Mouse (Mus musculus) embryonic facial prominence, embryonic 15.5 days (tissue): ENCODE measurements around the gene Mast1. TPM values are rescaled to one million over a fixed set of nuclear protein-coding genes. Genes with fewer than 3 reads are reported as not detected.
A peak's percentile ranks its signal among the peaks of the same experiment; 100 is the strongest.

Source experiments
- ATAC-seq: fragments of 200-750 bp; cut with Nextera tagmentation; 2 replicates; pipeline ENCODE4 v1.8.0; 2017; ENCODE audit warnings: low read depth, moderate TSS enrichment; ENCODE audit not compliant: insufficient number of reproducible peaks, low FRiP score, low TSS enrichment
- H3K27ac ChIP-seq: fragments of 300-500 bp; sonication (generic); replicated peaks from 2 replicates; pipeline ENCODE4 v1.5.1; 2015; ENCODE audit warnings: mild to moderate bottlenecking, inconsistent platforms
- H3K27me3 ChIP-seq: fragments of 300-500 bp; sonication (generic); 2 replicates; pipeline ENCODE4 v1.6.1; 2015; ENCODE audit warnings: inconsistent platforms
- H3K36me3 ChIP-seq: fragments of 300-500 bp; sonication (generic); 2 replicates; pipeline ENCODE4 v1.6.1; 2015; ENCODE audit warnings: mild to moderate bottlenecking, inconsistent platforms
- H3K4me1 ChIP-seq: fragments of 300-500 bp; sonication (generic); 2 replicates; pipeline ENCODE4 v1.6.1; 2015; ENCODE audit warnings: inconsistent platforms
- H3K4me2 ChIP-seq: fragments of 300-500 bp; sonication (generic); replicated peaks from 2 replicates; pipeline ENCODE4 v1.6.1; 2015; ENCODE audit warnings: mild to moderate bottlenecking, inconsistent platforms
- H3K4me3 ChIP-seq: fragments of 300-500 bp; sonication (generic); replicated peaks from 2 replicates; pipeline ENCODE4 v1.5.1; 2015; ENCODE audit warnings: mild to moderate bottlenecking, inconsistent platforms
- H3K9ac ChIP-seq: fragments of 300-500 bp; sonication (generic); 2 replicates; pipeline ENCODE4 v1.6.1; 2015; ENCODE audit warnings: inconsistent platforms
- H3K9me3 ChIP-seq: fragments of 300-500 bp; sonication (generic); replicated peaks from 2 replicates; pipeline ENCODE4 v1.6.1; 2016; ENCODE audit warnings: inconsistent platforms
- WGBS: fragments of 180-500 bp; shearing (Covaris S2); methylation state at CpG from one replicate; pipeline ENCODE4 v1.1.7; 2015; 5-methylcytosine and 5-hydroxymethylcytosine counted together
- microRNA-seq: library from miRNA; unstranded; fragments of <30 nt; microRNA quantifications from one replicate; pipeline ENCODE4, GENCODE M21; 2016; ENCODE audit warnings: borderline number of aligned reads
- polyA plus RNA-seq: library from polyadenylated mRNA; unstranded; fragments of >200 nt; fragmentation: Nextera tagmentation; extraction: Ambion mirVana; gene quantifications from 2 replicates; pipeline ENCODE4 v1.2.1, GENCODE M21; 2015

Gene Mast1
- polyA plus RNA-seq, 1 experiment from 2014 or later, result 1.9 TPM

GRCm38 (mm10) chr8:84878915-84879314, 58.2 kb downstream of the Mast1 start:
- no peaks in the 10 kb centered on the region for H3K9me3 ChIP-seq
- H3K36me3 ChIP-seq, result peaks cover 3% of the 10 kb centered on the region; the same call in 1 of the 2 replicates
- no peaks in the 10 kb centered on the region for H3K27me3 ChIP-seq
- H3K9ac ChIP-seq, result no peak overlapping the region
- H3K27ac ChIP-seq, result no peak overlapping the region
- H3K4me3 ChIP-seq, result no peak overlapping the region
- no peak for ATAC-seq
- 80% methylated on average over 1 of the region's 1 CpGs for WGBS
- H3K4me2 ChIP-seq, result no peak overlapping the region
- H3K4me1 ChIP-seq, result no peaks in the 10 kb centered on the region

- H3K36me3 ChIP-seq, result no peaks in the 10 kb centered on the region
- no peaks in the 10 kb centered on the region for H3K9me3 ChIP-seq
- 74% methylated on average over 3 of the region's 3 CpGs for WGBS
- no peak for ATAC-seq
- H3K4me1 ChIP-seq, result peaks cover 7% of the 10 kb centered on the region
- H3K27ac ChIP-seq, result no peak overlapping the region
- no peak overlapping the region for H3K4me3 ChIP-seq
- no peak overlapping the region for H3K4me2 ChIP-seq
- no peaks in the 10 kb centered on the region for H3K27me3 ChIP-seq
- H3K9ac ChIP-seq, result no peak overlapping the region
Observed at GRCm38 (mm10) chr8:84877297-84878035, 59.7 kb downstream of the Mast1 start.

- H3K27ac ChIP-seq, result no peak overlapping the region
- no peaks in the 10 kb centered on the region for H3K27me3 ChIP-seq
- ATAC-seq, result no peak
- H3K9ac ChIP-seq, result no peak overlapping the region
- H3K9me3 ChIP-seq, result no peaks in the 10 kb centered on the region
- H3K36me3 ChIP-seq, result peaks cover 8% of the 10 kb centered on the region; the same call in 1 of the 2 replicates
- no peak overlapping the region for H3K4me2 ChIP-seq
- no peak overlapping the region for H3K4me3 ChIP-seq
- 86% methylated on average over 3 of the region's 3 CpGs for WGBS
- peaks cover 17% of the 10 kb centered on the region for H3K4me1 ChIP-seq
Observed at GRCm38 (mm10) chr8:84874339-84874738, 62.8 kb downstream of the Mast1 start.

GRCm38 (mm10) chr8:84873016-84873415, 64.1 kb downstream of the Mast1 start:
- H3K27me3 ChIP-seq, result no peaks in the 10 kb centered on the region
- peak overlapping the region; percentile 55 for H3K4me3 ChIP-seq
- H3K4me2 ChIP-seq, result peak overlapping the region; percentile 99
- peaks cover 22% of the 10 kb centered on the region for H3K36me3 ChIP-seq
- H3K9me3 ChIP-seq, result no peaks in the 10 kb centered on the region
- no peak overlapping the region for H3K27ac ChIP-seq
- H3K9ac ChIP-seq, result peak overlapping the region; percentile 48
- no peak for ATAC-seq
- 66% methylated on average over 4 of the region's 4 CpGs for WGBS
- peaks cover 17% of the 10 kb centered on the region for H3K4me1 ChIP-seq

GRCm38 (mm10) chr8:84872309-84872965, 64.7 kb downstream of the Mast1 start:
- peak; percentile 36 for ATAC-seq
- WGBS, result 2% methylated on average over 54 of the region's 54 CpGs
- Histone ChIP-seq H3K36me3 (peaks cover 27% of the 10 kb centered on the region), H3K4me2 (peak overlapping the region; percentile 99), H3K27ac (no peak overlapping the region), H3K4me3 (peak overlapping the region; percentile 55), H3K9ac (peak overlapping the region; percentile 48), H3K4me1 (peaks cover 17% of the 10 kb centered on the region), H3K9me3 (no peaks in the 10 kb centered on the region), H3K27me3 (no peaks in the 10 kb centered on the region)

DNA sequence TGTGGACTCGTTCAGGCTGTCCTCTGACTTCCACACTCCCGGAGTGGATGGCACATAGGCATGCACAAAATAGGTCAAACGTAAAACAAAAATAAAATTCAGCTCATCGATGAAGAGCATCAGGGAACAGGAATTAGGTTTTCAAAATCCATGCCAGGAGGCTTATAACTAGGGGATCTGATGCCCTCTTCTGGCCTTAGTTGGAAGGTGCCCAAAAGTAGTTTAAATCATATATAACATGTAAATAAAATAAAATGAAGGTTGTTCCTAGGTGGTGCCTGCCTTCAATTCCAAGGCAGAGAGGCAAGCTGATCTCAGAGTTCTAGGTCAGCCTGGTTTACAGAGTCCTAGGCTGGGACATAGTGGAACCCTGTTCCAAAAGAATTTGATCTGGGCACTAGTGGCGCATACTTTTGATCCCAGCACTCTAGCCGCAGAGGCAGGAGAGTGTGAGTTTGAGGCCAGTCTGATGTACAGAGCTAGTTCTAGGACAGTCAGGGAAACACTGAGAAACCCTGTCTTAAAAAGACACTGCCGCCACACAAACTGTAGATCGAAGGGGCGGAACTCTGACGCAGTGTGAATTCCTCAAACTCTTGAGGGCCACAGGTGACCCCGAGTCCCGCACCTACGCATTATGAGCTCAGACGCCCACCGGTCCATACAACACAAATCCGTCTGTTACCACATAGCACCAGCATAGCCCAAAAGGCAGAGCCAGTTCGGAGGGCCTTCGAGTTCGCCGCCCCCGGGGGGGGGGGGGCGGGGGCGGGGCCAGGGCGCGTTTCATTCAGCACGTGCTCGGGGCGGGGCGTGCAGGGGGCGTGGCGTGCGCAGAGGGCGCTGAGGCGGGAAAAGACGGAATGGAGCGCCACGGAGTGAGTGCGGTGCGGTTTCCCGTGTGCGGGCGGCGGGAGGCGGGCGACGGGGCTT, 65.5 kb downstream of the Mast1 start, which contains the start of gene Syce2:
TSS of gene Syce2 (plus strand) at position 736 of the 933 bp plus-strand sequence.
- Histone ChIP-seq H3K4me2 (peak within 1 kb of the TSS; percentile 99), H3K9ac (peak within 1 kb of the TSS; percentile 48), H3K27ac (no peak within 1 kb of the TSS), H3K4me3 (peak within 1 kb of the TSS; percentile 55), H3K4me1 (peaks cover 17% of the 10 kb centered on the region), H3K27me3 (no peaks in the 10 kb centered on the region), H3K36me3 (peaks cover 35% of the 10 kb centered on the region), H3K9me3 (no peaks in the 10 kb centered on the region)
- peak; percentile 76 for ATAC-seq
- WGBS, result 11% methylated on average over 46 of the region's 46 CpGs

Small RNA genes lying within 50 kb of the gene (microRNA-seq; reads per million reads assigned to microRNA genes)
- not detected for gene Gm24197
- 0.69 reads per million for gene Mir7069

Other genes starting within 250 kb of the Mast1 start
- gene Nacc1, start 249.5 kb downstream of the Mast1 start, polyA plus RNA-seq, result 16.7 and 16.9 TPM in 2 replicates
- gene Lyl1, start 235.9 kb downstream of the Mast1 start, polyA plus RNA-seq, result 5.8 and 6.0 TPM in 2 replicates
- gene G430095P16Rik, start 214.4 kb downstream of the Mast1 start, polyA plus RNA-seq, result 4.2 and 4.9 TPM in 2 replicates
- gene Nfix, start 137.0 kb downstream of the Mast1 start, polyA plus RNA-seq, result 61.4 and 62.0 TPM in 2 replicates
- gene Dand5, start 114.5 kb downstream of the Mast1 start, polyA plus RNA-seq, result 8.4 and 8.9 TPM in 2 replicates
- 46.5 TPM in 2 replicates for gene Gadd45gip1, start 105.8 kb downstream of the Mast1 start, polyA plus RNA-seq
- gene Rad23a, start 96.7 kb downstream of the Mast1 start, polyA plus RNA-seq, result 104 and 110 TPM in 2 replicates
- gene Calr, start 90.4 kb downstream of the Mast1 start, polyA plus RNA-seq, result 975 and 998 TPM in 2 replicates
- 94.5 and 99.8 TPM in 2 replicates for gene Farsa, start 80.4 kb downstream of the Mast1 start, polyA plus RNA-seq
- 68.0 and 72.9 TPM in 2 replicates for gene Syce2, start 65.2 kb downstream of the Mast1 start, polyA plus RNA-seq
- gene Gcdh, start 43.4 kb downstream of the Mast1 start, polyA plus RNA-seq, result 29.4 and 32.2 TPM in 2 replicates
- gene Klf1, start 35.4 kb downstream of the Mast1 start, polyA plus RNA-seq, result 1.3 and 1.6 TPM in 2 replicates
- 20.0 and 22.4 TPM in 2 replicates for gene Dnase2a, start 28.8 kb downstream of the Mast1 start, polyA plus RNA-seq
- 0.27 TPM in 1 of 2 replicates, not detected in the other for gene Rtbdn, start 9.6 kb upstream of the Mast1 start, polyA plus RNA-seq
- not detected in 2 replicates for gene Gm49661, start 32.1 kb upstream of the Mast1 start, polyA plus RNA-seq
- gene Prdx2, start 32.2 kb upstream of the Mast1 start, polyA plus RNA-seq, result 705 and 717 TPM in 2 replicates
- gene Rnaseh2a, start 32.4 kb upstream of the Mast1 start, polyA plus RNA-seq, result 94.9 and 99.1 TPM in 2 replicates
- gene Junb, start 41.4 kb upstream of the Mast1 start, polyA plus RNA-seq, result 38.0 and 40.5 TPM in 2 replicates
- gene Hook2, start 53.2 kb upstream of the Mast1 start, polyA plus RNA-seq, result 27.2 and 30.6 TPM in 2 replicates
- gene Best2, start 77.2 kb upstream of the Mast1 start, polyA plus RNA-seq, result 0.93 and 2.0 TPM in 2 replicates
- gene Asna1, start 87.9 kb upstream of the Mast1 start, polyA plus RNA-seq, result 117 and 119 TPM in 2 replicates
- gene Trir, start 89.5 kb upstream of the Mast1 start, polyA plus RNA-seq, result 114 and 117 TPM in 2 replicates
- 31.4 and 32.9 TPM in 2 replicates for gene Tnpo2, start 99.6 kb upstream of the Mast1 start, polyA plus RNA-seq
- 32.6 and 37.4 TPM in 2 replicates for gene Fbxw9, start 122.7 kb upstream of the Mast1 start, polyA plus RNA-seq
- 0.65 and 0.88 TPM in 2 replicates for gene Gm5741, start 130.6 kb upstream of the Mast1 start, polyA plus RNA-seq
- 53.0 and 57.9 TPM in 2 replicates for gene Dhps, start 134.4 kb upstream of the Mast1 start, polyA plus RNA-seq
- gene Wdr83os, start 143.4 kb upstream of the Mast1 start, polyA plus RNA-seq, result 123 and 127 TPM in 2 replicates
- gene Wdr83, start 143.9 kb upstream of the Mast1 start, polyA plus RNA-seq, result 42.0 and 43.7 TPM in 2 replicates
- 35.7 and 39.5 TPM in 2 replicates for gene Man2b1, start 145.9 kb upstream of the Mast1 start, polyA plus RNA-seq
- gene Zfp791, start 185.7 kb upstream of the Mast1 start, polyA plus RNA-seq, result 3.2 TPM in 2 replicates
- not detected in 2 replicates for gene Cks1brt, start 214.6 kb upstream of the Mast1 start, polyA plus RNA-seq